In genomic region chr2:151783493-151783892, GRCm38 (mm10) we compare ENCODE assay signal across 30 mouse cellular contexts. TPM values are rescaled to one million over a fixed set of nuclear protein-coding genes. Genes with fewer than 3 reads are reported as not detected.
"Had no signal": no experiment of that assay in that cellular context is flagged by ENCODE, and none has a peak within 500 bp of the region (broad histone marks: within the 10 kb centered on the region; RNA-seq: fewer than 3 reads in every experiment).

No protein-coding gene starts in this region.

- H3K9me3 ChIP-seq: embryonic facial prominence, embryonic 10.5 days; embryonic facial prominence, embryonic 12.5 days; embryonic facial prominence, embryonic 13.5 days; embryonic facial prominence, embryonic 15.5 days; forebrain, embryonic 10.5 days; forebrain, embryonic 12.5 days; forebrain, embryonic 13.5 days; forebrain, embryonic 15.5 days had no signal

- DNase-seq: cerebellum, adult 9-11 months; cerebellum, postnatal 10 days; cerebellum, postnatal 14 days; cerebellum, postnatal 25 days; cerebellum, postnatal 36 days; embryo, embryonic 11 days; forebrain, postnatal 0 days; gastrocnemius, adult 2 months; gastrocnemius, postnatal 10 days; gastrocnemius, postnatal 14 days; gastrocnemius, postnatal 25 days; gastrocnemius, postnatal 36 days; heart, adult 18-20 months; heart, adult 2 months had no signal

- H3K27me3 ChIP-seq: embryonic facial prominence, embryonic 12.5 days; embryonic facial prominence, embryonic 13.5 days; embryonic facial prominence, embryonic 15.5 days; forebrain, embryonic 12.5 days; forebrain, embryonic 13.5 days; forebrain, embryonic 15.5 days had no signal

- H3K4me3 ChIP-seq: embryonic facial prominence, embryonic 10.5 days; embryonic facial prominence, embryonic 12.5 days; embryonic facial prominence, embryonic 13.5 days; embryonic facial prominence, embryonic 15.5 days; erythroblast, embryonic 14.5 days; forebrain, embryonic 10.5 days; forebrain, embryonic 12.5 days; forebrain, embryonic 13.5 days; forebrain, embryonic 15.5 days; gastrocnemius, adult 2 months; heart, adult 2 months had no signal

- H3K27ac ChIP-seq: embryonic facial prominence, embryonic 10.5 days; embryonic facial prominence, embryonic 12.5 days; embryonic facial prominence, embryonic 13.5 days; embryonic facial prominence, embryonic 15.5 days; forebrain, embryonic 10.5 days; forebrain, embryonic 12.5 days; forebrain, embryonic 13.5 days; forebrain, embryonic 15.5 days; gastrocnemius, adult 2 months; heart, adult 2 months had no signal

- H3K4me2 ChIP-seq: embryonic facial prominence, embryonic 12.5 days; embryonic facial prominence, embryonic 13.5 days; embryonic facial prominence, embryonic 15.5 days; forebrain, embryonic 12.5 days; forebrain, embryonic 13.5 days; forebrain, embryonic 15.5 days had no signal

- H3K9ac ChIP-seq: embryonic facial prominence, embryonic 12.5 days; embryonic facial prominence, embryonic 13.5 days; embryonic facial prominence, embryonic 15.5 days; forebrain, embryonic 12.5 days; forebrain, embryonic 13.5 days; forebrain, embryonic 15.5 days; forebrain, postnatal 0 days had no signal

- H3K36me3 ChIP-seq: embryonic facial prominence, embryonic 10.5 days; embryonic facial prominence, embryonic 12.5 days; embryonic facial prominence, embryonic 13.5 days; embryonic facial prominence, embryonic 15.5 days; forebrain, embryonic 10.5 days; forebrain, embryonic 12.5 days; forebrain, embryonic 15.5 days had no signal

- ATAC-seq: forebrain, embryonic 13.5 days; forebrain, embryonic 14.5 days; forebrain, embryonic 15.5 days; forebrain, embryonic 16.5 days; forebrain, postnatal 0 days had no signal

- H3K4me1 ChIP-seq: embryonic facial prominence, embryonic 10.5 days; embryonic facial prominence, embryonic 12.5 days; embryonic facial prominence, embryonic 13.5 days; embryonic facial prominence, embryonic 15.5 days; forebrain, embryonic 10.5 days; forebrain, embryonic 12.5 days; forebrain, embryonic 13.5 days; forebrain, embryonic 15.5 days had no signal

RNA-seq across cellular contexts. Expression of gene Rspo4, which starts 59.2 kb away (rescaled TPM):
- total RNA-seq: common myeloid progenitor, adult 5-6 weeks; gastrocnemius, adult 2 months; gastrocnemius, adult 8-10 months; gastrocnemius, postnatal 10 days; gastrocnemius, postnatal 14 days; gastrocnemius, postnatal 25 days; gastrocnemius, postnatal 36 days; granulocyte monocyte progenitor cell, adult 5-6 weeks; heart, adult 18-20 months; heart, adult 2 months; heart, adult 8-10 months had no signal
- polyA plus RNA-seq: erythroblast, embryonic 14.5 days; forebrain, embryonic 12.5 days; forebrain, embryonic 14.5 days; gonadal fat pad, adult 2 months; heart, adult 2 months had no signal
